Mouse (Mus musculus): ENCODE results near the gene Creb5. TPM values are rescaled to one million over a fixed set of nuclear protein-coding genes. Genes with fewer than 3 reads are reported as not detected.

Creb5 gene
- polyA plus RNA-seq, 1 experiment from 2014 or later: 2.8 TPM

DNA sequence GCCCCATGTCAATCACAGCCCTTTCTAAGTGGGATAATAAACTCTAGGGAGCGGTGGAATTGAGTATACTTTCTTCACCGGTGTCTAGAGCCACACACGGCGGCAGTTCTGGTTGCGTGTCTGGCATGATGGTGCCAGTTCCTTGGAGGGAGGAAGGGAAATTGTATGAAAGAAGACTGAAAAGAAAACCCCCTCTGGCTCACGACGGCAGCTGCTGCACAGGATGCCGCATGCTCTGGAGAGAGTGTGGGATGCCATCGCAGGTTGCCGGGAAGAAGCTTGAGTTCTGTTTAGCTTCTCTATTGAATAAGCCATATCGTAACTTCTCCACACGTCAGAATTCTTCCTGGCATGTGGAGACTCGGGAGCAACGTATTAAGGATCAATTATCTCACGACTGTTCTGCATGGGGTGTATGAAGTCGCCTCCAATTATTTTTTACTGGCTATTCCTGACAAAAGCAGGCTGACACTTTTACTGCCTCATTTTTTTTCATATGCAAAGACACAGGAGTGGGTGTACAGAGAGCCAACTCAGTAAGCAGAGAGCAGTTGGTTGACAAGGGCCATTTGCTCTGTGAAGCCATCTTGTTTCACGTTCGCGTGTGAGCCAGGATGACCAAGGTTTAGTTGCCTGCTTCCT lies 296.3 kb downstream of the Creb5 start:
- peak overlapping the region; percentile 14; the same call in 1 of the 2 replicates for H3K27ac ChIP-seq (replicated peaks; ENCODE audit: low read depth, low read length)
- H3K4me3 ChIP-seq (replicated peaks; ENCODE audit: low read depth, low read length): no peak overlapping the region

DNA sequence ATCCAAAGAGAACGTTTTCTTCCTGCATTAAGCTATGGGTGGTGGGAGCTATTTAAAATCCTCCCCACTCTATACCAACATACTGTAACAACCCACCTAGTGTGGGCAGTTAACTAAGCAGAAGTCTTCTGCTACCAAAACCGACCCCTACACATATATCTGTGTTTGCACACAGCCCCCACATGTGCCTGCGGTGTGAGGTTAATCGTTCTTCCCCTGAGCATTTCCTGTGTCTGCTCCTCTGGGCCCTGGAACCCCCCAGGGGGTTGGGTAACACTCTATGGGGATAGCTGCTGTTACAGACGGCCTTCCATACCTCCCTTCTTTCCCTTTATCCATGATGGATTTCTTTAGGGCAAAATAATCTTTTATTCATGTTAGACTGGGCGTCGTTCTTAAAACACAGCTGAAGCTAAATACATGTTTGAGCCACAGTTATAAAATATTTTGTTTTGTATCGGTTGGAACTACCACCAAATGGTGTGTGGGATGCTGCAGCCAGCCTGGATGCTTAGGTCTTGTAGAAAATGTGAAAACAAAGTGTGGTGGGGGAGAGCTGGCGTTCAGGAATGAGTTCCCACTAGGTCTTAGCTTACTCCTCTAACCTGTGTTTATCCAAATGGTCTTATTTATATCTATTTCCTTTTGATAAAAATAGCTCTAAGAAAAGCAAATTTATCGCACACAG lies 297.8 kb downstream of the Creb5 start:
- no peaks in the 10 kb centered on the region for H3K27me3 ChIP-seq (ENCODE audit: control insufficient read depth, insufficient read depth, low read length)
- no peak overlapping the region for H3K4me2 ChIP-seq (ENCODE audit: low read length)
- H3K9ac ChIP-seq (replicated peaks; ENCODE audit: low read length): no peak overlapping the region
- H3K9me3 ChIP-seq (ENCODE audit: control insufficient read depth, low read length): no peaks in the 10 kb centered on the region
- WGBS: 65% methylated on average over 10 of the region's 10 CpGs
- ATAC-seq (ENCODE audit: low FRiP score, low TSS enrichment): no peak
- no peak overlapping the region for H3K27ac ChIP-seq (replicated peaks; ENCODE audit: low read depth, low read length)
- DNase-seq: no peak
- no peak overlapping the region for H3K4me3 ChIP-seq (replicated peaks; ENCODE audit: low read depth, low read length)
- no peaks in the 10 kb centered on the region; the same call in none of the 2 replicates for H3K4me1 ChIP-seq (ENCODE audit: control insufficient read depth, insufficient read depth, low read length)
- H3K36me3 ChIP-seq (ENCODE audit: control insufficient read depth, insufficient read depth, low read length): no peaks in the 10 kb centered on the region

More for the DNA sequence above, 296.3 kb downstream of the Creb5 start:
- 49% methylated on average over 19 of the region's 19 CpGs for WGBS
- Histone ChIP-seq H3K4me2 (ENCODE audit: low read length) (peak overlapping the region; percentile 11; the same call in 1 of the 2 replicates), H3K36me3 (ENCODE audit: control insufficient read depth, insufficient read depth, low read length) (no peaks in the 10 kb centered on the region), H3K9me3 (ENCODE audit: control insufficient read depth, low read length) (no peaks in the 10 kb centered on the region), H3K9ac (replicated peaks; ENCODE audit: low read length) (no peak overlapping the region), H3K4me1 (ENCODE audit: control insufficient read depth, insufficient read depth, low read length) (no peaks in the 10 kb centered on the region; the same call in none of the 2 replicates), H3K27me3 (ENCODE audit: control insufficient read depth, insufficient read depth, low read length) (no peaks in the 10 kb centered on the region)
- DNase-seq: peak; percentile 57
- no peak for ATAC-seq (ENCODE audit: low FRiP score, low TSS enrichment)

DNA sequence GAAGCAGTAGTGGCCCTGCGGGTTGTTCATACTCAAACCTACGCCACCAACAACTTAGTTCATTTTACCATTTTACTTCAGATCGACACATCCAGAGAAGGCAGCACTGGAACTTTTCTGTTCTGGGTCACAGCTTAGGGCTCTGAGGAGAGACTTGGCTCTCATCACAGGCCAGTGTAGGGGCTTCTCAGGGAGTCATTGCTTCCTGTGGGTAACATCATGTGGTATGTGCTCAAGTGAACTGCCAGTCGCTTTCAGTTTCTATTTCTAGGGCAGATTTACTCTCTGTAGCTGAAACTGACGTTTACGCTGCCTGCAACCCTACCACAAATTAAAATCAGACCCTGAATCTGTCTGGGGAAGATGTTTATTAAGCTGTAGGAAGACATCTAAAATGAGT lies 302.7 kb downstream of the Creb5 start:
- H3K27me3 ChIP-seq (ENCODE audit: control insufficient read depth, insufficient read depth, low read length): no peaks in the 10 kb centered on the region
- no peak overlapping the region for H3K4me2 ChIP-seq (ENCODE audit: low read length)
- DNase-seq (no peak), ATAC-seq (ENCODE audit: low FRiP score, low TSS enrichment) (no peak)
- H3K9me3 ChIP-seq (ENCODE audit: control insufficient read depth, low read length): no peaks in the 10 kb centered on the region
- no peak overlapping the region for H3K27ac ChIP-seq (replicated peaks; ENCODE audit: low read depth, low read length)
- peaks cover 4% of the 10 kb centered on the region for H3K4me1 ChIP-seq (ENCODE audit: control insufficient read depth, insufficient read depth, low read length)
- 95% methylated on average over 6 of the region's 6 CpGs for WGBS
- no peak overlapping the region for H3K9ac ChIP-seq (replicated peaks; ENCODE audit: low read length)
- no peaks in the 10 kb centered on the region for H3K36me3 ChIP-seq (ENCODE audit: control insufficient read depth, insufficient read depth, low read length)
- H3K4me3 ChIP-seq (replicated peaks; ENCODE audit: low read depth, low read length): no peak overlapping the region

DNA sequence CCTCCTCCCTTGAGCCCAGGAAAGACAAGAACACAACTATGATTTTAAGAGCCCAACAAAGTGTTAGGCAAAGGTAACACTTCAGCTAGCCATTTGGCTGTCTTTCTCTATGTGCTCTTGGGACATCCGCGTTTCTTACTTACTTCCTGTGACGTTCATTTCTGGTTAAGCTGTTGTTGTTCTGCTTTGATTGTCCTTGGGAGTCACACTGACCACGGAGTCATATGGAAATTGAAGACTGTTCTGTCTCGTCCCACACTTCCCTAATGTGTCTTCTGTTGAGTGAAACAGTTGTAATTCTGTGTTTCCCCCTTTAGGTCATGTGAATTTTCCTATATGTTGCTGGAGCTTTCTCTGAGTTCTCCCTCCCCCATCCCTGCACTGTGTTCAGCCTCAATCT lies 305.2 kb downstream of the Creb5 start:
- Histone ChIP-seq H3K9me3 (ENCODE audit: control insufficient read depth, low read length) (no peaks in the 10 kb centered on the region), H3K4me2 (ENCODE audit: low read length) (no peak overlapping the region), H3K9ac (replicated peaks; ENCODE audit: low read length) (no peak overlapping the region), H3K4me1 (ENCODE audit: control insufficient read depth, insufficient read depth, low read length) (peaks cover 4% of the 10 kb centered on the region; the same call in 1 of the 2 replicates), H3K36me3 (ENCODE audit: control insufficient read depth, insufficient read depth, low read length) (no peaks in the 10 kb centered on the region), H3K27ac (replicated peaks; ENCODE audit: low read depth, low read length) (no peak overlapping the region), H3K27me3 (ENCODE audit: control insufficient read depth, insufficient read depth, low read length) (no peaks in the 10 kb centered on the region), H3K4me3 (replicated peaks; ENCODE audit: low read depth, low read length) (no peak overlapping the region)
- ATAC-seq (ENCODE audit: low FRiP score, low TSS enrichment) (no peak), DNase-seq (no peak)
- 94% methylated on average over 5 of the region's 5 CpGs for WGBS

DNA sequence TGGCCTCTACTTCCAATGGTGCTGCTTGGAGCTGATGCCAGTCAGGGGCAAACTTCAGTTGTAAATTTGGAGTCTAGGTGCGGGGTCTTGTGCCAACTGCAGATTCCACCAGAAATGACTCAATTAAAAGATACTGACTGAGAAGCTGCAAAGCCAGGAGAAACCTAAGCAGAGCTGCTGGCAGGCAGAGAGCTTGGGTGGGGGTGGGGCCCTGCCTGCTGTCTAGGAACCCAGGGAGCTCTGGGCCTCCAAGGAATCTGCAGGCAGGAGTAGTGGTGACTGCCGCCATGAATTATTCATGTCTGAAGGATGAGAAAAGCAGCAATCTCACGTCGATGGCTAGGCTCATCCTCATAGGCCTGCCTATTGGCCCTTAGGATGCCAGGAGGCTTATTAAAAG lies 306.5 kb downstream of the Creb5 start:
- H3K4me3 ChIP-seq (replicated peaks; ENCODE audit: low read depth, low read length): no peak overlapping the region
- DNase-seq: peak; percentile 75

DNA sequence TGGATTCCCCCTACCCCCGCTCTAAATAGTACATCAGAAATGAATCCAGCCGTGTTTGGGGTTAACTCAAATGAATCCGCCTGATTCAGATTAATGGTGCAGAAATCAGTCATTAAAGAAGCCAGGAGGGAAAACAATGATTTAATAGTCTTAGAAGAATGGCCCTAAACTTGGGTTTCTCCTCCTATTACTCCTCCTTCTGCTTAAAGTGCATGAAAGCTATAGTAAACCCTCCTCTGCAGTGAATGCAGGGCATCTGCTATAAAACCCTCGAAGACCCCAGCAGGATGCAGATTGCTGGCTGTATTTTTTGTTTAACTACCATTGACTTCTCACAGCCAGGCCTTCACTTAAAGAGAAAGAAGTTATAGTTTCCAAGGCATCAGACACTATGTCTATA lies 307.2 kb downstream of the Creb5 start:
- H3K4me1 ChIP-seq (ENCODE audit: control insufficient read depth, insufficient read depth, low read length): peaks cover 4% of the 10 kb centered on the region; the same call in 1 of the 2 replicates
- no peaks in the 10 kb centered on the region for H3K9me3 ChIP-seq (ENCODE audit: control insufficient read depth, low read length)
- no peaks in the 10 kb centered on the region for H3K36me3 ChIP-seq (ENCODE audit: control insufficient read depth, insufficient read depth, low read length)
- no peak overlapping the region for H3K9ac ChIP-seq (replicated peaks; ENCODE audit: low read length)
- H3K27me3 ChIP-seq (ENCODE audit: control insufficient read depth, insufficient read depth, low read length): no peaks in the 10 kb centered on the region
- WGBS: 50% methylated on average over 4 of the region's 4 CpGs
- H3K4me2 ChIP-seq (ENCODE audit: low read length): no peak overlapping the region
- H3K27ac ChIP-seq (replicated peaks; ENCODE audit: low read depth, low read length): no peak overlapping the region
- ATAC-seq (ENCODE audit: low FRiP score, low TSS enrichment) (no peak), DNase-seq (no peak)
- no peak overlapping the region for H3K4me3 ChIP-seq (replicated peaks; ENCODE audit: low read depth, low read length)

More for the DNA sequence above, 306.5 kb downstream of the Creb5 start:
- WGBS: 9% methylated on average over 4 of the region's 4 CpGs
- H3K4me1 ChIP-seq (ENCODE audit: control insufficient read depth, insufficient read depth, low read length): peaks cover 4% of the 10 kb centered on the region; the same call in 1 of the 2 replicates
- H3K27me3 ChIP-seq (ENCODE audit: control insufficient read depth, insufficient read depth, low read length): no peaks in the 10 kb centered on the region
- H3K9ac ChIP-seq (replicated peaks; ENCODE audit: low read length): no peak overlapping the region
- H3K36me3 ChIP-seq (ENCODE audit: control insufficient read depth, insufficient read depth, low read length): no peaks in the 10 kb centered on the region
- no peak overlapping the region for H3K4me2 ChIP-seq (ENCODE audit: low read length)
- no peak overlapping the region for H3K27ac ChIP-seq (replicated peaks; ENCODE audit: low read depth, low read length)
- no peaks in the 10 kb centered on the region for H3K9me3 ChIP-seq (ENCODE audit: control insufficient read depth, low read length)
- peak; percentile 58; the same call in 1 of the 2 replicates for ATAC-seq (ENCODE audit: low FRiP score, low TSS enrichment)

DNA sequence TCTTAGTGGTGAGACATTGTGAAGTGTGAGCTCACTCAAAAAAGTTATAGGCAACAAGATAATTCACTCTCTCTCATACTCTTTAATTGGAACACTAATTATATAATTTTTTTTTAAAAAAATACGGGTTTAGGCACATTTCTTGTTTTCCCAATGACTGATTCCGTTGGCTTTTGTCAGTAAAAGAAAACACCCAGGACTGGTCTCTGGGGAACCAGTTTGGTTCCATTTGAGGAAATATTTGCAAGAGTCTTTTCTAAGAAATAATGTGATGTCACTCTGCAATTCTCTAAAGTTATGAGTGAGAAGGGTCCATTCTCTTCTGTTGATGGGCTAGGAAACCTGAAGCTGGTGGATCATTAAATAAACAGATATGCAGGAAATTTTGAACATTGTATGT lies 309.3 kb downstream of the Creb5 start:
- DNase-seq: no peak
- Histone ChIP-seq H3K4me2 (ENCODE audit: low read length) (no peak overlapping the region), H3K4me1 (ENCODE audit: control insufficient read depth, insufficient read depth, low read length) (peaks cover 4% of the 10 kb centered on the region; the same call in 1 of the 2 replicates), H3K9ac (replicated peaks; ENCODE audit: low read length) (no peak overlapping the region), H3K27ac (replicated peaks; ENCODE audit: low read depth, low read length) (no peak overlapping the region), H3K4me3 (replicated peaks; ENCODE audit: low read depth, low read length) (no peak overlapping the region), H3K36me3 (ENCODE audit: control insufficient read depth, insufficient read depth, low read length) (no peaks in the 10 kb centered on the region), H3K9me3 (ENCODE audit: control insufficient read depth, low read length) (no peaks in the 10 kb centered on the region), H3K27me3 (ENCODE audit: control insufficient read depth, insufficient read depth, low read length) (no peaks in the 10 kb centered on the region)
- 90% methylated on average over 2 of the region's 2 CpGs for WGBS
- no peak for ATAC-seq (ENCODE audit: low FRiP score, low TSS enrichment)

DNA sequence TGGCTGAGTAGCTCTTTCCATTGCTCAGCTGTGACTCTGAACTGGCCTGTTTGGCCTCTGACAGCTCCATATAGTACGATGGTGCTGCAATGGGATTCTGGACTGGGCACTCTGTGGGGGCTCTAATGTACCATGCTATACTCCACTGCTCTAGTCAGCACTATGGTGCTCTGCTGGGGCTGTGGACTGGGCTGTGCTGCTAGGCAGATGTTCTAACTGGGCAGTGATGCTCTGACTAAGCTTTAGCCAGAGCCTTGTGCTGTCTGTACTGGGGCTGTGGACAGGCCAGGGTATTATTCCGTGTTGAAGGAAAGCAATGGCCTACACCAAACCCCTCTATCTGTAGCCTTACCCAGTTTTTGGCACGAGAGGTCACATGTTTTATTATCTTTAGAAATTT lies 316.0 kb downstream of the Creb5 start:
- H3K4me2 ChIP-seq (ENCODE audit: low read length): no peak overlapping the region
- no peaks in the 10 kb centered on the region for H3K9me3 ChIP-seq (ENCODE audit: control insufficient read depth, low read length)
- WGBS: 62% methylated on average over 3 of the region's 3 CpGs
- DNase-seq (no peak), ATAC-seq (ENCODE audit: low FRiP score, low TSS enrichment) (no peak)
- H3K27me3 ChIP-seq (ENCODE audit: control insufficient read depth, insufficient read depth, low read length): no peaks in the 10 kb centered on the region
- no peaks in the 10 kb centered on the region for H3K4me1 ChIP-seq (ENCODE audit: control insufficient read depth, insufficient read depth, low read length)
- H3K27ac ChIP-seq (replicated peaks; ENCODE audit: low read depth, low read length): no peak overlapping the region
- H3K9ac ChIP-seq (replicated peaks; ENCODE audit: low read length): no peak overlapping the region
- H3K36me3 ChIP-seq (ENCODE audit: control insufficient read depth, insufficient read depth, low read length): no peaks in the 10 kb centered on the region
- no peak overlapping the region for H3K4me3 ChIP-seq (replicated peaks; ENCODE audit: low read depth, low read length)

DNA sequence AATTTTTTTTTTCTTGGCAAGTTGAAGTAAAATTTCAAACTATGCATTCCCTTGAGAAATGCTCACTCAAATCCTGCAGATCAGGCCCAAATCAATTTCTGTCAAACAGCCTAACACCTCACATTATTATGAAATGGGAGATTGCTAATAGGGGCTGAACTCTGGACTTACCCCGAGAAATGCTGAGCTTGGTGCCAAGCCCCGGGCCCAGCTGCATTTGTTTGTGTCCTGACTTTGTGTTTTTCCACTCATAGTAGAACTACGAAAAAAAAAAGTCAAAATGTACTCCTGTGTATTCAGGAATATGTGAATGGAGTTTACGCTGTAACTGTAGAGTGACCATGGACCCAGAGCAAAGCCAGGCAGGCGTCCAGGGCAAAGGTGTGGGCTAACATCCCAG lies 316.6 kb downstream of the Creb5 start:
- no peak overlapping the region for H3K27ac ChIP-seq (replicated peaks; ENCODE audit: low read depth, low read length)
- 88% methylated on average over 5 of the region's 5 CpGs for WGBS
- no peak overlapping the region for H3K4me2 ChIP-seq (ENCODE audit: low read length)
- ATAC-seq (ENCODE audit: low FRiP score, low TSS enrichment) (no peak), DNase-seq (no peak)
- H3K9me3 ChIP-seq (ENCODE audit: control insufficient read depth, low read length): no peaks in the 10 kb centered on the region
- no peaks in the 10 kb centered on the region for H3K36me3 ChIP-seq (ENCODE audit: control insufficient read depth, insufficient read depth, low read length)
- H3K27me3 ChIP-seq (ENCODE audit: control insufficient read depth, insufficient read depth, low read length): no peaks in the 10 kb centered on the region
- H3K4me3 ChIP-seq (replicated peaks; ENCODE audit: low read depth, low read length): no peak overlapping the region
- H3K9ac ChIP-seq (replicated peaks; ENCODE audit: low read length): no peak overlapping the region
- H3K4me1 ChIP-seq (ENCODE audit: control insufficient read depth, insufficient read depth, low read length): no peaks in the 10 kb centered on the region
